Mouse (Mus musculus) liver, embryonic 14.5 days (tissue): ENCODE data around the gene Tmem108. TPM values are rescaled to one million over a fixed set of nuclear protein-coding genes. Genes with fewer than 3 reads are reported as not detected.

Experiments used
- ATAC-seq: fragments of 200-750 bp; cut with Nextera tagmentation; 2 replicates; pipeline ENCODE4 v1.8.0; 2017; ENCODE audit warnings: moderate number of reproducible peaks, mild to moderate bottlenecking, moderate library complexity; ENCODE audit not compliant: insufficient read depth
- DNase-seq, 3 experiments: peaks; one replicate each; pipeline ENCODE4 v3.0.0-alpha.2; 2012 to 2013; ENCODE audit warnings: low read depth in 3 of 3, low spot score in 3 of 3
- H3K27ac ChIP-seq: fragments of 300-500 bp; sonication (generic); 2 replicates; pipeline ENCODE4 v1.5.1; 2014; ENCODE audit warnings: moderate library complexity, mild to moderate bottlenecking, control low read depth, inconsistent platforms
- H3K27me3 ChIP-seq: fragments of 300-500 bp; sonication (generic); 2 replicates; pipeline ENCODE4 v1.6.1; 2014; ENCODE audit warnings: mild to moderate bottlenecking, low read length, moderate library complexity; ENCODE audit not compliant: control insufficient read depth, insufficient read depth
- H3K36me3 ChIP-seq: fragments of 300-500 bp; sonication (generic); replicated peaks from 2 replicates; pipeline ENCODE4 v1.6.1; 2014; ENCODE audit warnings: low read depth; ENCODE audit not compliant: control insufficient read depth, insufficient read depth
- H3K4me1 ChIP-seq, 2 experiments: fragments of 200-500 bp in 1 of 2; fragments of 300-500 bp in 1 of 2; sonication (generic) in 1 of 2; replicated peaks; 2 replicates each; pipeline ENCODE4 v1.6.1; 2012 to 2014; ENCODE audit warnings: antibody characterized with exemption in 1 of 2, inconsistent platforms in 1 of 2, low read length in 1 of 2; ENCODE audit not compliant: control insufficient read depth in 2 of 2, insufficient read depth in 2 of 2
- H3K4me2 ChIP-seq: fragments of 300-500 bp; sonication (generic); 2 replicates; pipeline ENCODE4 v1.6.1; 2014; ENCODE audit warnings: low read depth, mild to moderate bottlenecking, control low read depth, moderate library complexity
- H3K4me3 ChIP-seq, 2 experiments: fragments of 200-500 bp in 1 of 2; fragments of 300-500 bp in 1 of 2; sonication (generic) in 1 of 2; 2 replicates each; pipeline ENCODE4 v1.5.1; 2012 to 2014; ENCODE audit warnings: low read depth in 2 of 2, low read length in 2 of 2, mild to moderate bottlenecking in 2 of 2, control low read depth in 1 of 2, inconsistent platforms in 1 of 2, moderate library complexity in 1 of 2; ENCODE audit not compliant: insufficient read depth in 1 of 2
- H3K9ac ChIP-seq: fragments of 300-500 bp; sonication (generic); replicated peaks from 2 replicates; pipeline ENCODE4 v1.6.1; 2014; ENCODE audit warnings: mild to moderate bottlenecking, control low read depth, moderate library complexity
- H3K9me3 ChIP-seq: fragments of 300-500 bp; sonication (generic); 2 replicates; pipeline ENCODE4 v1.6.1; 2016; ENCODE audit warnings: low read length, mixed read lengths; ENCODE audit not compliant: control insufficient read depth
- CTCF ChIP-seq: IDR thresholded peaks from 2 replicates; pipeline ENCODE4 v1.5.1; 2016; ENCODE audit warnings: antibody characterized with exemption, low read depth, control low read depth
- EP300 ChIP-seq: IDR thresholded peaks from 2 replicates; pipeline ENCODE4 v1.6.1; 2016; ENCODE audit warnings: antibody characterized with exemption, low read depth
- WGBS: fragments of 180-500 bp; shearing (Covaris S2); extraction: QIAGEN DNeasy Blood & Tissue Kit; methylation state at CpG from one replicate; pipeline ENCODE4 v1.1.7; 2014; ENCODE audit not compliant: insufficient replicate concordance; 5-methylcytosine and 5-hydroxymethylcytosine counted together
- polyA plus RNA-seq, 2 experiments: library from polyadenylated mRNA; depleted of rRNA in 1 of 2; stranded (reverse) in 1 of 2; unstranded in 1 of 2; fragments of >200 nt; fragmentation: Nextera tagmentation in 1 of 2; extraction: Ambion mirVana in 1 of 2; gene quantifications; 2 replicates each; pipeline versions ENCODE4 v1.2.1 to v1.2.3; 2012 to 2014

The Tmem108 gene
- polyA plus RNA-seq, 2 experiments: 0.51 to 1.0 TPM

GRCm38 (mm10) chr9:103555334-103555733 is 206.3 kb downstream of the Tmem108 start:
- DNase-seq (no peak), ATAC-seq (no peak)
- Histone ChIP-seq H3K27ac (no peak overlapping the region), H3K36me3 (no peaks in the 10 kb centered on the region), H3K9ac (no peak overlapping the region), H3K4me3 (no peak overlapping the region), H3K9me3 (no peaks in the 10 kb centered on the region), H3K4me2 (no peak overlapping the region), H3K27me3 (no peaks in the 10 kb centered on the region), H3K4me1 (no peaks in the 10 kb centered on the region)
- no peak for TF ChIP-seq CTCF
- TF ChIP-seq EP300: no peak
- WGBS: 42% methylated on average over 6 of the region's 6 CpGs

- DNase-seq (no peak), ATAC-seq (no peak)
- H3K9ac ChIP-seq: no peak overlapping the region
- no peak overlapping the region for H3K27ac ChIP-seq
- H3K4me1 ChIP-seq: no peaks in the 10 kb centered on the region
- H3K36me3 ChIP-seq: no peaks in the 10 kb centered on the region
- H3K9me3 ChIP-seq: no peaks in the 10 kb centered on the region
- no peak overlapping the region for H3K4me3 ChIP-seq
- H3K4me2 ChIP-seq: no peak overlapping the region
- no peaks in the 10 kb centered on the region for H3K27me3 ChIP-seq
- no peak for TF ChIP-seq CTCF
- no peak for TF ChIP-seq EP300
- 66% methylated on average over 21 of the region's 21 CpGs for WGBS
These were observed 210.9 kb downstream of the Tmem108 start for GRCm38 (mm10) chr9:103550661-103551248.

- Histone ChIP-seq H3K4me3 (no peak overlapping the region), H3K4me1 (no peaks in the 10 kb centered on the region), H3K4me2 (no peak overlapping the region), H3K27me3 (no peaks in the 10 kb centered on the region), H3K36me3 (no peaks in the 10 kb centered on the region), H3K27ac (no peak overlapping the region), H3K9me3 (no peaks in the 10 kb centered on the region), H3K9ac (no peak overlapping the region)
- ATAC-seq (no peak), DNase-seq (no peak)
- 46% methylated on average over 3 of the region's 3 CpGs for WGBS
- TF ChIP-seq EP300 (no peak), CTCF (no peak)
These were observed 212.5 kb downstream of the Tmem108 start for GRCm38 (mm10) chr9:103549178-103549577.

- no peaks in the 10 kb centered on the region for H3K36me3 ChIP-seq
- H3K4me1 ChIP-seq: no peaks in the 10 kb centered on the region
- no peak for ATAC-seq
- no peak for DNase-seq
- TF ChIP-seq EP300: no peak
- no peak for TF ChIP-seq CTCF
- no peaks in the 10 kb centered on the region for H3K27me3 ChIP-seq
- H3K9me3 ChIP-seq: no peaks in the 10 kb centered on the region
- no peak overlapping the region for H3K27ac ChIP-seq
- no peak overlapping the region for H3K4me3 ChIP-seq
- WGBS: 65% methylated on average over 3 of the region's 3 CpGs
- no peak overlapping the region for H3K4me2 ChIP-seq
- no peak overlapping the region for H3K9ac ChIP-seq
These were observed 213.0 kb downstream of the Tmem108 start for GRCm38 (mm10) chr9:103548606-103549005.

- H3K27me3 ChIP-seq: no peaks in the 10 kb centered on the region
- WGBS: 67% methylated on average over 22 of the region's 22 CpGs
- H3K4me1 ChIP-seq: no peaks in the 10 kb centered on the region
- no peaks in the 10 kb centered on the region for H3K9me3 ChIP-seq
- TF ChIP-seq EP300: no peak
- H3K9ac ChIP-seq: no peak overlapping the region
- no peaks in the 10 kb centered on the region for H3K36me3 ChIP-seq
- ATAC-seq (no peak), DNase-seq (no peak)
- H3K27ac ChIP-seq: no peak overlapping the region
- no peak overlapping the region for H3K4me2 ChIP-seq
- H3K4me3 ChIP-seq: no peak overlapping the region
These were observed 214.7 kb downstream of the Tmem108 start for GRCm38 (mm10) chr9:103546695-103547645.
